Mouse (Mus musculus) midbrain, embryonic 14.5 days (tissue): Measurements from ENCODE around the gene Rnf38. TPM values are rescaled to one million over a fixed set of nuclear protein-coding genes. Genes with fewer than 3 reads are reported as not detected.

Source experiments
- ATAC-seq: fragments of 200-750 bp; cut with Nextera tagmentation; 2 replicates; pipeline ENCODE4 v1.8.0; 2017; ENCODE audit warnings: moderate number of reproducible peaks, moderate library complexity; ENCODE audit not compliant: low FRiP score, low TSS enrichment
- DNase-seq: peaks from one replicate; pipeline ENCODE4 v3.0.0-alpha.2; 2015
- H3K27ac ChIP-seq: fragments of 300-500 bp; sonication (generic); replicated peaks from 2 replicates; pipeline ENCODE4 v1.5.1; 2014; ENCODE audit warnings: mild to moderate bottlenecking, low read depth, low read length, moderate library complexity
- H3K27me3 ChIP-seq: fragments of 300-500 bp; sonication (generic); 2 replicates; pipeline ENCODE4 v1.6.1; 2014; ENCODE audit warnings: low read length, control low read depth, mixed read lengths; ENCODE audit not compliant: control insufficient read depth, insufficient read depth
- H3K36me3 ChIP-seq: fragments of 300-500 bp; sonication (generic); 2 replicates; pipeline ENCODE4 v1.6.1; 2014; ENCODE audit warnings: low read length, control low read depth; ENCODE audit not compliant: control insufficient read depth, insufficient read depth
- H3K4me1 ChIP-seq: fragments of 300-500 bp; sonication (generic); 2 replicates; pipeline ENCODE4 v1.6.1; 2014; ENCODE audit warnings: mild to moderate bottlenecking, antibody characterized with exemption, low read length, control low read depth; ENCODE audit not compliant: control insufficient read depth, insufficient read depth
- H3K4me2 ChIP-seq: fragments of 300-500 bp; sonication (generic); 2 replicates; pipeline ENCODE4 v1.6.1; 2014; ENCODE audit warnings: mild to moderate bottlenecking, low read length, moderate library complexity
- H3K4me3 ChIP-seq: fragments of 300-500 bp; sonication (generic); replicated peaks from 2 replicates; pipeline ENCODE4 v1.5.1; 2014; ENCODE audit warnings: low read depth, low read length
- H3K9ac ChIP-seq: fragments of 300-500 bp; sonication (generic); replicated peaks from 2 replicates; pipeline ENCODE4 v1.6.1; 2014; ENCODE audit warnings: mild to moderate bottlenecking, low read length, moderate library complexity
- H3K9me3 ChIP-seq: fragments of 300-500 bp; sonication (generic); 2 replicates; pipeline ENCODE4 v1.6.1; 2016; ENCODE audit warnings: low read length, control low read depth, mixed read lengths; ENCODE audit not compliant: control insufficient read depth
- WGBS: fragments of 180-500 bp; shearing (Covaris S2); extraction: QIAGEN DNeasy Blood & Tissue Kit; methylation state at CpG from one replicate; pipeline ENCODE4 v1.1.7; 2014; 5-methylcytosine and 5-hydroxymethylcytosine counted together
- polyA plus RNA-seq: library from polyadenylated mRNA; unstranded; fragments of >200 nt; fragmentation: Nextera tagmentation; extraction: Ambion mirVana; gene quantifications from 2 replicates; pipeline ENCODE4 v1.2.1, GENCODE M21; 2014

Rnf38 gene
- polyA plus RNA-seq, 1 experiment from 2014 or later = 60.8 TPM

GRCm38 (mm10) chr4:44104195-44104917 lies 129.2 kb downstream of the Rnf38 start:
- WGBS = 63% methylated on average over 8 of the region's 8 CpGs
- no peak for ATAC-seq
- H3K27me3 ChIP-seq = no peaks in the 10 kb centered on the region; the same call in 1 of the 2 replicates

GRCm38 (mm10) chr4:44103620-44104019 lies 130.0 kb downstream of the Rnf38 start:
- H3K4me3 ChIP-seq = no peak overlapping the region
- ATAC-seq (no peak), DNase-seq (no peak)
- H3K27ac ChIP-seq = no peak overlapping the region
- H3K4me1 ChIP-seq = no peaks in the 10 kb centered on the region
- no peak overlapping the region for H3K4me2 ChIP-seq
- no peak overlapping the region for H3K9ac ChIP-seq
- H3K36me3 ChIP-seq = no peaks in the 10 kb centered on the region
- no peaks in the 10 kb centered on the region for H3K9me3 ChIP-seq
- no peaks in the 10 kb centered on the region; the same call in 1 of the 2 replicates for H3K27me3 ChIP-seq
- WGBS = 90% methylated on average over 8 of the region's 8 CpGs

More at GRCm38 (mm10) chr4:44104195-44104917, 129.2 kb downstream of the Rnf38 start:
- no peak overlapping the region for H3K4me2 ChIP-seq
- H3K4me1 ChIP-seq = no peaks in the 10 kb centered on the region
- no peaks in the 10 kb centered on the region for H3K9me3 ChIP-seq
- H3K36me3 ChIP-seq = no peaks in the 10 kb centered on the region
- no peak for DNase-seq
- no peak overlapping the region for H3K4me3 ChIP-seq
- no peak overlapping the region for H3K9ac ChIP-seq
- no peak overlapping the region for H3K27ac ChIP-seq

DNA sequence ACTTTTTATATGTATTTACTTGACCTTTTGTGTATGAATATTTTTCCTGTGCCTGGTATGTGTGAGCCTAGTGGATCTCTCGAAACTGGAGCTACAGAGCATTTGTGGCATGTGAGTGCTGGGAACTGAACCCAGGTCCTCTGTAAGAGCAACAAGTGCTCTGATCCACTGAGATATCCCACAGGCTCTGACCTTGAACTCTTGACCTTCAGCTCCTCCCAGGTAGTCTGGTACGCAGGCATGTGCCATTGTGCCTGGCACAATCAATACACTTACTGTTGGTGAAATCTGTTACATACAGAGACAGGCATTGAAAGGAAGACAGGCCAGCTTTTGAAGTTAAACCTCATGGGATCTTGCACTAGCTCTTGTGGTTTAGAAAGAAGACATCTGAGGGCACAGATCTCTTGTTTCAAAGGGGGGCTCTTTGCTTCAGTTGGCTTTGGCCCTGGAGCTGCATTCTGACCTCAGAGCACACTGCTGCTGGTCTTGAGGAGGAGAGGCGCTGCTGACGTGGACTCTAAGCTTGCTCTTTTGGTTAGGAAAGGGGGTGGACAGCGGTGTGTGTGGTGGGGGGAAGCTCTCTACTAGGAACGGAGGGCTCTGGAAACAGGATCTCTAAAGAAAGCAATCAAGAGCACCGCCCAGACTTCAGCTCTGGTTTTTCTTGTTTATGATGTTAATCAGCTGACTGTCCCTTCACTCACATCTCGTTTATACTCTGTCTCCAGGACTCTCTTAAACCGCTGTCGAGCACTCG lies 135.8 kb downstream of the Rnf38 start:
- Histone ChIP-seq H3K36me3 (no peaks in the 10 kb centered on the region), H3K4me3 (no peak overlapping the region), H3K4me1 (no peaks in the 10 kb centered on the region), H3K9me3 (no peaks in the 10 kb centered on the region), H3K9ac (no peak overlapping the region), H3K27ac (no peak overlapping the region), H3K4me2 (no peak overlapping the region), H3K27me3 (no peaks in the 10 kb centered on the region)
- 59% methylated on average over 11 of the region's 11 CpGs for WGBS
- ATAC-seq = no peak
- no peak for DNase-seq

DNA sequence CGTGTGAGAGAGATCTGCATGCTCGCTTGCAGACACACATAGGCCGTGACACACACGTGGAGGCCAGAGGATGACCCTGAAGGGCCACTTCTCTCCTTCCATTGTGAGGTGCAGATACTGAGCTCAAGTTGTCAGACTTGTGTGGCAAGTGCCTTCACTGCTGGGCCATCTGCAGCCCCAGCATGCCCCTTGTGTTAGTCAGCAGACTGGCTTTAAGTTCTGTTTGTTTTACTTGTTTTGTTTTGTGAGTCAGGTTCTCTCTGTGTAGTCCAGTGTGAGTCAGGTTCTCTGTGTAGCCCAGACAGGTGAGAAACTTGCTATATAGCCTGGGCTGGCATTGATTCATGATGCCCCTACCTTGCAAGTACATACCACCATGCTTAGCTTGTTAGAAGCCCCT lies 139.1 kb downstream of the Rnf38 start:
- no peak overlapping the region for H3K27ac ChIP-seq
- DNase-seq = no peak
- H3K36me3 ChIP-seq = no peaks in the 10 kb centered on the region
- no peaks in the 10 kb centered on the region for H3K9me3 ChIP-seq
- H3K4me1 ChIP-seq = no peaks in the 10 kb centered on the region
- H3K27me3 ChIP-seq = no peaks in the 10 kb centered on the region
- no peak overlapping the region for H3K4me3 ChIP-seq
- WGBS = 87% methylated on average over 4 of the region's 4 CpGs
- no peak for ATAC-seq
- no peak overlapping the region for H3K9ac ChIP-seq
- H3K4me2 ChIP-seq = no peak overlapping the region

DNA sequence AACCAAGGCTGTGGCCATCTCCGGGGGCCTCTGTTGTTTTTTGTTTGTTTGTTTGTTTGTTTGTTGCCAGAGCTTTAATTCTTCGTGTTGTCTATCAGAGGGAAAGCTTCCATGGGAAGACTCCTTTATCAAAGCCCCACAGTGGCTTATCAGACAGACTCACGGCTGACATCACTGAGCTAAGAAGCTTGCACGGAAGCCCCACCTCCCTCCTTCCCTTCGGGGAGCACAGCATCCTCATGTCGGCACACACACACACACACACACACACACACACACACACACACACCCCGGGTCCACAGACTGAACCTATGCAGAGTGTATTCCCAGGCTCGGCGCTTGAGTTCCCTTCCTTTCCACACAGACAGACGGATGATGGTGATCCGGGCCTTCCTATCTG lies 141.2 kb downstream of the Rnf38 start:
- Histone ChIP-seq H3K27me3 (no peaks in the 10 kb centered on the region), H3K36me3 (no peaks in the 10 kb centered on the region), H3K4me3 (no peak overlapping the region), H3K9ac (no peak overlapping the region), H3K9me3 (no peaks in the 10 kb centered on the region), H3K27ac (no peak overlapping the region), H3K4me1 (no peaks in the 10 kb centered on the region), H3K4me2 (no peak overlapping the region)
- WGBS = 78% methylated on average over 11 of the region's 11 CpGs
- ATAC-seq (no peak), DNase-seq (no peak)

DNA sequence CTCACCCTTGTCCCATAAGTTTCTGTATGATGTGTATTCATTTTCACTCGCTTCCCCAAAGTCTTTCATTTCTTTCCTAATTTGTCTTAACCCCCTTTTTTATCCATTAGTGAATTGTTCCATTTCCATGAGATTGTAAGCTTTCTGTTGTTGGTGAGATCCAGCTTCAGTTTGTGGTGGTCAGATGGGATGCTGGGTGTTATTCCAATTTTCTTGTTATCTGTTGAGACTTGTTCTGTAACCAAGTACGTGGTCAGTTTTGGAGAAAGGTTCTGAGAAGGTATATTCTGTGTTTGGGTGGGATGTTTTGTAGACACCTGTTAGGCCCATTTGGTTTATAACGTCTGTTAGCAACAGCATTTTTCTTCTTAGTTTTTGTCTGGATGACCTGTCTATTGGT lies 148.0 kb downstream of the Rnf38 start:
- Histone ChIP-seq H3K27me3 (no peaks in the 10 kb centered on the region), H3K4me2 (no peak overlapping the region), H3K36me3 (no peaks in the 10 kb centered on the region), H3K4me1 (no peaks in the 10 kb centered on the region), H3K27ac (no peak overlapping the region), H3K4me3 (no peak overlapping the region), H3K9me3 (no peaks in the 10 kb centered on the region), H3K9ac (no peak overlapping the region)
- 94% methylated on average over 3 of the region's 3 CpGs for WGBS
- DNase-seq (no peak), ATAC-seq (no peak)

GRCm38 (mm10) chr4:44084602-44085325 lies 148.8 kb downstream of the Rnf38 start:
- H3K4me2 ChIP-seq = no peak overlapping the region
- DNase-seq = no peak
- WGBS = 86% methylated on average over 13 of the region's 13 CpGs

DNA sequence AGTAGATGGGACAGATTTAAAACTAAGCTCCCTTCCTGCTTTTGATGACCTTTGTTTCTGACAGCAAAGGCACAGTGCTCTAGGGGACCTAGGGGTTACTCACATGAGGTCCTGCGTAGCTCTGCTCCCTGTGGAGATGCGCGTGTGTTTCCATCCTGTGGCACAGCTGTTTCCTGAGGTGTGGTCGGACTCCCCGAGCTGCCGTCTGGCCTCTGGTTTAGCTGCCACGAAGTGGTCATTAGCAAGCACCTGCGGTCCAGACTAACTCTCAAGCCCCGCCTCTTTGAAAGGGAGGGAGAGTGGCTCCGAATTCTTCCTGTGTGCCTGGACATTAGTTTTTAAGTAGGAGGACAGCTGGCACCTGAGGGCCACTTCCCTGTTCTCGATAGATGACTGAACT lies 149.6 kb downstream of the Rnf38 start, which contains the start of gene Gne:
Gene Gne (minus strand): TSS at position 233 of the 400 bp plus-strand sequence.
- Histone ChIP-seq H3K4me3 (no peak within 1 kb of the TSS), H3K36me3 (no peaks in the 10 kb centered on the region), H3K9me3 (no peaks in the 10 kb centered on the region), H3K4me1 (no peaks in the 10 kb centered on the region), H3K4me2 (no peak within 1 kb of the TSS), H3K9ac (no peak within 1 kb of the TSS), H3K27me3 (no peaks in the 10 kb centered on the region), H3K27ac (no peak within 1 kb of the TSS)
- no peak for DNase-seq
- 30% methylated on average over 11 of the region's 11 CpGs for WGBS
- ATAC-seq = no peak

More at GRCm38 (mm10) chr4:44084602-44085325, 148.8 kb downstream of the Rnf38 start:
- no peaks in the 10 kb centered on the region for H3K4me1 ChIP-seq
- H3K27me3 ChIP-seq = no peaks in the 10 kb centered on the region
- no peak overlapping the region for H3K9ac ChIP-seq
- H3K27ac ChIP-seq = no peak overlapping the region
- no peak overlapping the region for H3K4me3 ChIP-seq
- no peaks in the 10 kb centered on the region for H3K36me3 ChIP-seq
- ATAC-seq = no peak
- H3K9me3 ChIP-seq = no peaks in the 10 kb centered on the region
